Mouse (Mus musculus) thymus, postnatal 0 days (tissue): ENCODE measurements at regions not wholly inside any gene's neighbourhood (a gene's known extent, or its start where the extent isn't known, plus 50 kb on each side); places are given as distances from the start of the nearest gene placed in this dataset.

Experiments used
- DNase-seq: peaks from one replicate; pipeline ENCODE4 v3.0.0-alpha.2; 2015; ENCODE audit warnings: low spot score

GRCm38 (mm10) chr4:31824518-31825437 is 139.1 kb upstream of the Map3k7 start:
- no peak for DNase-seq

GRCm38 (mm10) chr4:31825438-31825830 is 138.5 kb upstream of the Map3k7 start:
- DNase-seq: no peak

GRCm38 (mm10) chr4:31826661-31827060 is 137.2 kb upstream of the Map3k7 start:
- no peak for DNase-seq

- peak; percentile 47 for DNase-seq
These were observed 136.6 kb upstream of the Map3k7 start for GRCm38 (mm10) chr4:31827266-31827665.

GRCm38 (mm10) chr4:31830241-31830640 is 133.7 kb upstream of the Map3k7 start:
- DNase-seq: no peak

GRCm38 (mm10) chr4:31831469-31831868 is 132.4 kb upstream of the Map3k7 start:
- DNase-seq: no peak

GRCm38 (mm10) chr4:31833828-31834227 is 130.1 kb upstream of the Map3k7 start:
- no peak for DNase-seq

GRCm38 (mm10) chr4:31835051-31835450 is 128.8 kb upstream of the Map3k7 start:
- no peak for DNase-seq

- DNase-seq: no peak
These were observed 125.3 kb upstream of the Map3k7 start for GRCm38 (mm10) chr4:31838592-31838991.

- DNase-seq: no peak
These were observed 114.1 kb upstream of the Map3k7 start for GRCm38 (mm10) chr4:31849763-31850162.

- DNase-seq: peak; percentile 10
These were observed 112.9 kb upstream of the Map3k7 start for GRCm38 (mm10) chr4:31851006-31851405.

GRCm38 (mm10) chr4:31853851-31854250 is 110.0 kb upstream of the Map3k7 start:
- no peak for DNase-seq

GRCm38 (mm10) chr4:31860389-31860788 is 103.5 kb upstream of the Map3k7 start:
- no peak for DNase-seq

- no peak for DNase-seq
These were observed 102.7 kb upstream of the Map3k7 start for GRCm38 (mm10) chr4:31861172-31861571.

GRCm38 (mm10) chr4:31872985-31873983 is 90.6 kb upstream of the Map3k7 start:
- DNase-seq: no peak

GRCm38 (mm10) chr4:31877389-31877788 is 86.5 kb upstream of the Map3k7 start:
- no peak for DNase-seq

GRCm38 (mm10) chr4:31878493-31879191 is 85.3 kb upstream of the Map3k7 start:
- DNase-seq: no peak

- DNase-seq: no peak
These were observed 84.7 kb upstream of the Map3k7 start for GRCm38 (mm10) chr4:31879192-31879585.

- no peak for DNase-seq
These were observed 83.7 kb upstream of the Map3k7 start for GRCm38 (mm10) chr4:31880213-31880612.

GRCm38 (mm10) chr4:31889673-31890072 is 74.2 kb upstream of the Map3k7 start:
- no peak for DNase-seq

GRCm38 (mm10) chr4:31909086-31909673 is 54.7 kb upstream of the Map3k7 start:
- no peak for DNase-seq
